16 mouse cellular contexts compared by ENCODE assay signal in genomic region chr11:19949725-19950124, GRCm38 (mm10). TPM values are rescaled to one million over a fixed set of nuclear protein-coding genes. Genes with fewer than 3 reads are reported as not detected.
DNase-seq lines count a peak whose midpoint lies in the region; ATAC-seq and TF ChIP-seq lines count a peak whose summit lies in the region.
"Had no signal": no experiment of that assay in that cellular context is flagged by ENCODE, and none has a peak within 500 bp of the region (broad histone marks: within the 10 kb centered on the region; RNA-seq: fewer than 3 reads in every experiment).

No protein-coding gene starts in this region.

- peaks cover 14% of the 10 kb centered on the region for H3K4me1 ChIP-seq in heart, postnatal 0 days (ENCODE audit: control insufficient read depth, insufficient read depth)
- peaks cover 57% of the 10 kb centered on the region for H3K4me1 ChIP-seq in intestine, embryonic 16.5 days (ENCODE audit: control insufficient read depth, insufficient read depth, low read length)

- H3K36me3 ChIP-seq in heart, postnatal 0 days (replicated peaks; ENCODE audit: control insufficient read depth, insufficient read depth, low read length): peaks cover 6% of the 10 kb centered on the region; the same call in 1 of the 2 replicates
- no peaks in the 10 kb centered on the region; the same call in 1 of the 2 replicates for H3K36me3 ChIP-seq in intestine, embryonic 16.5 days (ENCODE audit: control insufficient read depth, insufficient read depth, low read length)

- DNase-seq in heart, postnatal 0 days (ENCODE audit: low spot score): no peak
- no peak for DNase-seq in heart, adult 9 months (ENCODE audit: low spot score in 2 of 2)
- DNase-seq in CD4-positive helper T cell, adult 2 months (ENCODE audit: low read depth, low spot score): peak; percentile 11
- DNase-seq in testis, postnatal 10 days (ENCODE audit: low spot score): no peak
- DNase-seq in kidney, postnatal 14 days: no peak
- DNase-seq: cerebellum, postnatal 14 days; gastrocnemius, postnatal 14 days; kidney, postnatal 10 days; liver, embryonic 13.5 days; retina, postnatal 1 day had no signal

- no peaks in the 10 kb centered on the region for H3K9me3 ChIP-seq in heart, postnatal 0 days (replicated peaks; ENCODE audit: control insufficient read depth, low read length)
- H3K9me3 ChIP-seq in intestine, embryonic 16.5 days (ENCODE audit: control insufficient read depth, low read length): no peaks in the 10 kb centered on the region
- H3K9me3 ChIP-seq: midbrain, embryonic 12.5 days had no signal

- no peak overlapping the region for H3K9ac ChIP-seq in heart, postnatal 0 days (replicated peaks; ENCODE audit: low read depth, low read length)
- H3K9ac ChIP-seq in intestine, embryonic 16.5 days (ENCODE audit: low read depth, low read length): no peak overlapping the region
- H3K9ac ChIP-seq: liver, embryonic 13.5 days; midbrain, embryonic 12.5 days had no signal

- no peak for TF ChIP-seq EP300 in heart, postnatal 0 days (IDR thresholded peaks at IDR 0.05; ENCODE audit: low read depth)

- no peak for ATAC-seq in heart, postnatal 0 days (ENCODE audit: insufficient read depth, low read depth)
- ATAC-seq in CD4-positive, CD25-positive, alpha-beta regulatory T cell, adult 4 months: peak; percentile 69
- ATAC-seq in intestine, embryonic 16.5 days: no peak
- ATAC-seq: hindbrain, postnatal 0 days had no signal

- TF ChIP-seq CTCF in heart, postnatal 0 days (IDR thresholded peaks at IDR 0.05; ENCODE audit: low read depth): no peak

- no peak overlapping the region for H3K4me2 ChIP-seq in heart, postnatal 0 days (ENCODE audit: low read depth, low read length)
- no peak overlapping the region for H3K4me2 ChIP-seq in intestine, embryonic 16.5 days (ENCODE audit: low read depth, low read length)
- H3K4me2 ChIP-seq: liver, embryonic 13.5 days; midbrain, embryonic 12.5 days had no signal

- H3K4me3 ChIP-seq in heart, postnatal 0 days (ENCODE audit: low read depth, low read length): no peak overlapping the region
- no peak overlapping the region for H3K4me3 ChIP-seq in intestine, embryonic 16.5 days (ENCODE audit: low read length)
- H3K4me3 ChIP-seq: liver, embryonic 13.5 days; midbrain, embryonic 12.5 days had no signal

- no peaks in the 10 kb centered on the region for H3K27me3 ChIP-seq in heart, postnatal 0 days (ENCODE audit: control insufficient read depth, insufficient read depth, low read length)
- H3K27me3 ChIP-seq in intestine, embryonic 16.5 days (replicated peaks; ENCODE audit: control insufficient read depth, insufficient read depth, low read length): no peaks in the 10 kb centered on the region
- H3K27me3 ChIP-seq: CH12.LX; liver, embryonic 13.5 days; midbrain, embryonic 12.5 days had no signal

- WGBS in heart, postnatal 0 days: 82% methylated on average over 5 of the region's 5 CpGs
- WGBS in intestine, embryonic 16.5 days: 69% methylated on average over 5 of the region's 5 CpGs

- H3K27ac ChIP-seq in heart, postnatal 0 days (ENCODE audit: low read depth): peak overlapping the region; percentile 27; the same call in 1 of the 2 replicates
- peak overlapping the region; percentile 43; the same call in 1 of the 2 replicates for H3K27ac ChIP-seq in intestine, embryonic 16.5 days (ENCODE audit: low read length)
- H3K27ac ChIP-seq: hindbrain, postnatal 0 days; liver, embryonic 13.5 days; macrophage; midbrain, embryonic 12.5 days had no signal

RNA-seq across cellular contexts. Expression of gene Spred2, which starts 25.6 kb away (rescaled TPM):
- total RNA-seq in heart, postnatal 0 days (2014; rRNA removed; ENCODE audit: low replicate concordance): 7.5 and 8.2 TPM in 2 replicates
- 3.2 TPM in 2 replicates for polyA plus RNA-seq in heart, postnatal 0 days (2015; fragmentation: Nextera tagmentation; extraction: Ambion mirVana)
- 1 to 10 TPM; 2.8 to 4.4 TPM for polyA plus RNA-seq in CD4-positive, CD25-positive, alpha-beta regulatory T cell, adult 4 months (2017; shearing (Covaris generic))
- polyA plus RNA-seq in intestine, embryonic 16.5 days (2015; fragmentation: Nextera tagmentation; extraction: Ambion mirVana): 4.4 and 4.9 TPM in 2 replicates
